Mouse (Mus musculus) frontal cortex, postnatal 10 days (tissue): ENCODE data around the gene Cyp2c70.
A peak's percentile ranks its signal among the peaks of the same experiment; 100 is the strongest.
"Not testable (repeated sequence)": the region's sequence is repeated elsewhere in the genome, so short reads cannot be mapped to it uniquely, and the experiment has no call there.

Source experiments
- DNase-seq, 2 experiments: peaks; one replicate each; pipeline ENCODE4 v3.0.0; 2022; ENCODE audit warnings: low spot score in 2 of 2, mixed read lengths in 1 of 2

Cyp2c70 gene

GRCm38 (mm10) chr19:40187160-40187559, at the start of gene Cyp2c70:
Gene Cyp2c70, minus strand, starts transcription at chr19:40187333.
- no peak for DNase-seq

- DNase-seq: no peak
Measured at GRCm38 (mm10) chr19:40232560-40232959, 45.4 kb upstream of the Cyp2c70 start.

GRCm38 (mm10) chr19:40231825-40232541, 44.9 kb upstream of the Cyp2c70 start:
- no peak for DNase-seq

GRCm38 (mm10) chr19:40231074-40231738, 44.1 kb upstream of the Cyp2c70 start:
- DNase-seq: no peak

- DNase-seq: no peak
Measured at GRCm38 (mm10) chr19:40226516-40227151, 39.5 kb upstream of the Cyp2c70 start.

- DNase-seq: no peak
Measured at GRCm38 (mm10) chr19:40225761-40226110, 38.6 kb upstream of the Cyp2c70 start.

GRCm38 (mm10) chr19:40225102-40225760, 38.1 kb upstream of the Cyp2c70 start:
- peak in 1 of 2 experiments; percentile 74 for DNase-seq

- not testable (repeated sequence) for DNase-seq
Measured at GRCm38 (mm10) chr19:40222307-40222706, 35.2 kb upstream of the Cyp2c70 start.

GRCm38 (mm10) chr19:40220878-40221277, 33.7 kb upstream of the Cyp2c70 start:
- no peak for DNase-seq

- not testable (repeated sequence) for DNase-seq
Measured at GRCm38 (mm10) chr19:40202947-40203346, 15.8 kb upstream of the Cyp2c70 start.

GRCm38 (mm10) chr19:40190596-40190995, 3.5 kb upstream of the Cyp2c70 start:
- no peak for DNase-seq

GRCm38 (mm10) chr19:40183600-40183999, 3.5 kb downstream of the Cyp2c70 start:
- DNase-seq: no peak

GRCm38 (mm10) chr19:40178311-40178710, 8.8 kb downstream of the Cyp2c70 start:
- DNase-seq: no peak

- DNase-seq: not testable (repeated sequence)
Measured at GRCm38 (mm10) chr19:40168391-40168790, 18.7 kb downstream of the Cyp2c70 start.

GRCm38 (mm10) chr19:40126996-40127395, 60.1 kb downstream of the Cyp2c70 start:
- DNase-seq: not testable (repeated sequence)

- not testable (repeated sequence) for DNase-seq
Measured at GRCm38 (mm10) chr19:40125165-40125564, 62.0 kb downstream of the Cyp2c70 start.

- not testable (repeated sequence) for DNase-seq
Measured at GRCm38 (mm10) chr19:40119624-40120023, 67.5 kb downstream of the Cyp2c70 start.
